Mouse (Mus musculus) layer of hippocampus, postnatal 14 days (tissue): ENCODE data around the gene Bhlhe23. TPM values are rescaled to one million over a fixed set of nuclear protein-coding genes. Genes with fewer than 3 reads are reported as not detected.

Experiments used
- DNase-seq, 2 experiments: peaks; one replicate each; pipeline ENCODE4 v3.0.0; 2021 to 2022; ENCODE audit warnings: low spot score in 2 of 2, mixed read lengths in 1 of 2
- long read RNA-seq, 2 experiments: library from polyadenylated mRNA; stranded (forward); transcript quantifications; one replicate each; pipeline ENCODE4 v2.0.0; 2021
- total RNA-seq, 2 experiments: library from RNA; stranded (reverse); gene quantifications; 2 replicates each; pipeline ENCODE4 v1.2.3; 2021

The Bhlhe23 gene
- total RNA-seq: under 1 TPM; 0.14 to 0.25 TPM
- long read RNA-seq, experiment 1, partial matches to known transcripts: 0 of 1 reads
- long read RNA-seq, experiment 1, other reads (novel, unspliced or antisense): 0 of 1 reads
- long read RNA-seq, experiment 2: 0 reads

DNA sequence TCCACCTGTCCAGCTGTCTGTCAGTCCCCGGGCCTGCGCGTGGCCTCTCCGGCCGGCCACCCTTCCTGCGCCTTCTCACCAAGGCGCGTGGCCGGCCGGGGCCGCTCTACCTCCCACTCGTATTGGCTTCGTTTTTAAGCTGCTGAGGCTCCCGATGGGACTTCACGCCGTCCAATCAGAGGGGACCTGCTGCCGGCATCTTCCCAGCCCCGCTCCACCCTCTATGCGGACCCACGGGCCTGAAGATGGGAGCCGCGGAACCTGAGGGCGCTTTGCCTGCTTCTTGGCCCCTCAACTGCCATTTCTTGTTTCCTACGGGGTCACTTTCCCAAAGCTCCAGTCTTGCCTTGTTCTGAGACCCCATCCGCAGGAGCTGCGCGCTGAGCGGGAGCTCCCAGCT lies at the start of gene Bhlhe23:
Bhlhe23 (minus strand) TSS at position 108 of the 400 bp plus-strand sequence.
- no peak for DNase-seq

DNA sequence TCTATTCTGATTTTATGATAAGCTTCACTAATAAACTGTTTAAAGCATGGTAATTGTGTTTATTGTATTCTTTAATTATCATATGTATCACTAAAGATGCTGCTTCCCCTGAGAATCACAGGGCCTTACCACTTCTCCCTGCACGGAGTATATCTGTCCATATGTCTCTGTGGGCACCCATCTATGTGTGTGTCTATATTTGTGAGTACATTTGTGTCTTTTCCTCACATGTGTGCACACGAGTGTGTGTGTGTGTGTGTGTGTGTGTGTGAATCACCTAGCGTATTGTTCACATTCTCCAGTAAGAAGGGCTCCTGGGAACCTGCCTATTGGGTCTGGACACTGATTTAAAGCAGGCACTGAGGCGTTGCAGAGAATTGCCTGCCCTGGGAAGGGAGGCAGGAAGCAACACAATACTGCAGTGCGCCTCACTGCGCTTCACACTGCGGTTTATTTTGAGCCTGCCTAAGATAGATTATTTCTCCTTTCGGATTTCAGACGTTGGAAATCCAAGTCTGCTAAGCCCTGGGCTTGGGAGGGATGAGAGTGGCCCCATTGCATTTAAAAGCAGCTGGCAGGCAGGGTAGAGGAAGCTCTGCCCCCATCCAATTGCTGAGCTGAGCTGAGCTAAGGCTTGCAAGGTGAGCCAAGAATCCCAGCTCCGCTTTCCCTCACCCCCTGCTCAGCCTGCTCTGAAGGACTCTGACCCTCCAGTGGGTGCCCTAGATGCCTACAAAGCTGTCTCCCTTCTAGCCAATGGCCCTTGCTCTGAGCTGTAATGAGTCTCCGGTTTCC lies 48.6 kb upstream of the Bhlhe23 start:
- peak in 1 of 2 experiments; percentile 42 for DNase-seq

DNA sequence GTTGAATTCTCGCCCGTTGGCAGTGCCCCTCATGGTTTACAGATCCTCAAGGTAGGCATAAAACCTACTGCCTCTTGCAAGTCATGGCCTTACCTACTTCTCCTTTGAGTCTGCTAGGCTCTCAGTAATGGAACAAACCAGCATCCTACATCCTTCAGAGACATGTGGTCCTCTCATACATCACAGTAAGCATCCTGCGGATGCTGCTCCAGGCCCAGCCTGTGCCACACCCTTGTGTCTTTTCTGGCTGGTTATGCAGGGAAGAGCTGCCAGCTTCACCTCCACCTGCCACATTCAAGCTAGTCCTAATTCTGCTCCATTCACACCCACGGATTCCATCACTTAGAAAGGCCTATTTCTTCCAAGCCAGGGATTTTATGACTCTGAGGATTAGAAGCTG lies 48.0 kb upstream of the Bhlhe23 start:
- no peak for DNase-seq

DNA sequence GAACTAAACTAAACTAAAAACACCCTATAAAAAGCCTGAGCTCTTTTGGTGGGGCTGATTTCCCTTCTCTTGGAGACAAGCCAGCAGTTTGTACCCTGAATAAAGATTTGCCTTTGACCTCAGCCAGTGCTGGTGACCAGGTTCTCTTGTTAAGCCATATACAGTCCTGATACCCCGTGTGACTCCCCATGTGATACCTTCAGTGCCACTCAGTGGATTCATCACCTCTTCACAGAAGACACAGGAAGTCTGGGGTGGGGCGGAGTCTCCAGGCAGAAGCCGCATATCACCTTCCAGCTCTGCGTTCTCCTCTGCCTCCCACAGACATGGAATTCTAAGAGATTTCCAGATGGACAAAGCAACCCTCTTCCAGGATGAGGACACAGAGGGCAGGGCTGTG lies 47.4 kb upstream of the Bhlhe23 start:
- no peak for DNase-seq

DNA sequence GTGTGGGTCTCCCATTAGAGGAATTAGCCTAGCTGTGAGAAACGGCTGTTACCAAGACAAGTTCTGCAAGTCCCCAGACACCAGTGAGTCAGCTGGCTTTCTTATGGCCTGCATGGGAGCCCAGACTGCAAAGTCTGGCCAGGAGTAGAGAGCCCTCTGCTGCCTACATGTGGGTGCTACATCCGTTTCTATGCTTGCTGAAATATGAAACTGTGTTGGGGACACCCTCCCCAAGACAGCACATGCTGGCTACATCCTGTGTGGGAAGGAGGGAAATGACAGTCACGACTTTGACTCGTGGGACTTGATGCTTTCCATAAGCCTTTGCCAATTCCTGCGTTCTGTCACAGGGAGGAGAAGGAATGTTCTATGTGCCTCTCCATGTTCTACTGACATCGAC lies 45.8 kb upstream of the Bhlhe23 start:
- peak; percentile 54 to 73 for DNase-seq

DNA sequence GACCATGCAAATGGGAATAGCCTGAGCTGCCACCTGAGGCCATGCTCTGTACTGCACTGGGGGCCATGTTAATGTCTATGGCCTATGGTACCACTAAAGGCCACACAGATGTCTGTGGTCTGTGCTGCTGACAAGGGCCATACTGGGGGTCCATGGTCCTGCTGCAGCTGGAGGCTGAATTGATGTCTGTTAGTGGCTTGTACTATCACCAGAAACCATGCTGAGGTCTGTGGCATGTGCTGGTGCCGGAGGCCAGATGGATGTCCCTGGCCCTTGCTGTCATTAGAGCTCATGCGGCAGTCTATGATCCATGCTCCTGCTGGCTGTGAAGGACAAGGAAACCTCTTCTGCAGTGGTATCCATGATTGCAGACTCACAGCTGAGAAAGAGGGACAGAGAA lies 42.8 kb upstream of the Bhlhe23 start:
- DNase-seq: no peak

DNA sequence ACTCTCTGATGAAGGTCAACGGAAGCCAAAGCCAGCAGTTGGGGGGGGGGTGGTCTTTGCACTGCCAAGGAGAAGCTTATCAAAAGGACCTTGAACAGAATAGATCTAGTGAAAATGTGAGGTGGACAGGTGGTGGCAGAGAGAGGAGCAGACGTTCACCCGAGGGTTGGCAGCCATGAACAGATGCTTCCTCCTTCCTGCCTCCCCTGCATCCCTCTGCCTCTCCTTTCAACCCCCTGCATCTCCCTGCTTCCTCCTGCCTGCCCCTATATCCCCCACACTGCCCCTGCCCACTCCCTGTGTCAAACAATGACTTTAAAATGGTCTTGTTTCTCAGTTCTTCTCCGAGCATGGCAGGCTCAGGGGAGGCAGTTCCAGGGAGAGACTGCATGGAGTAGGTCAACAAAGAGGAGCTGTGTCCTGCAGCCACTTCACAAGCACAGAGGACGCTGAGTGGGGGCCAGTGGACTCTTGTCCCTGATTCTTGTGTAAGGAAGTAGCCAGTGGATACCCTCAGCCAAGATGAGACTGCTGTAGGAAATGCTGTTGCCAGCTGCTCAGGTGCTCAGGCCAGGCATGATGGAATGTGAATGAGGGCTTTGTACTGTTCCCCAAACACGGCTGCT lies 39.9 kb upstream of the Bhlhe23 start:
- DNase-seq: no peak

DNA sequence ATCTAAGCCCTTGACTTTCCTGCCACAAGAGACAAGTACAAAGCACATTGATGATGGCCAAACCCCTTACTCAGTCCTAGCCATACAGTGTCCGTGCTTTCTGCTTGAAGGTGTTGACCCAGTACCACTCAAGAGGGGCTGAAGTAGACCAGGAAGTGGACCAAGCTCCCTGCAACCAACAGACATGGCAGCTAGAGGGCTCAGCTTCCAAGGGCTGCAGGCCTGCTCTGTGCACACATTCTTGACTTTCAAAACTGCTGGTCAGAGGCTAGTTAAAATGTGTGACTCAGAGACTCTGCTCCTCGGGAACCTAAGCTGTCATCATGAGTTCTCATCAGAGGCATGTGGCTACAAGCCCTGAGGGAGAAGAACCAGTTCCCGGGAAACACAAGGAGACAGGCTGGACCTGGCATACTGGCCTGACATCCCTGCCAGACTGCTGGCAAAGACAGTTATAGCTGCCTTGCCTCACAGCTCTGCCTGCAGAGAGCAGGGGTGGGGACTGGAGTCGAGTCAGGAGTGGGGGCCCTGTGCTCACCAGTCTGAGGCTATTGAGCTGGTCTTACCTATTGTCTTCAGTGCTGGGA lies 37.4 kb upstream of the Bhlhe23 start:
- DNase-seq: peak; percentile 51 to 54

DNA sequence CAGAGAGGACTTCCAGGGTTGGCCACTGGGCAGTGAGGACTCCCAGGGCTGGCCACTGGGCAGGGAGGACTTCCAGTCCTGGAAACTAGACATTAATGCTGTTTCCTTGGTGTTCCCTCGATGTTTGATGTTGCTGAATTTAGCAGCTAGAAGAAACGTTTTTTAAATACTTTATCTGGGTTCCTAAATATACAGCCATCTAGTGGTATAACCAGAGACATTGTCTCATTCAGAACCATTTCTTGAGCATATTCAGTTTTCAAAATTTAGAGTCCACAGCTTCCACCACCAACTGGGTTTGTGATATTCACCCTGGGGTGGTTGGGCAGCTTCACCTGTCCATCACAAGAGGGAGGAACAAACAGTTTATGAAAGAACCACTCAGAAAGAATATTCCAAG lies 34.3 kb upstream of the Bhlhe23 start:
- no peak for DNase-seq

DNA sequence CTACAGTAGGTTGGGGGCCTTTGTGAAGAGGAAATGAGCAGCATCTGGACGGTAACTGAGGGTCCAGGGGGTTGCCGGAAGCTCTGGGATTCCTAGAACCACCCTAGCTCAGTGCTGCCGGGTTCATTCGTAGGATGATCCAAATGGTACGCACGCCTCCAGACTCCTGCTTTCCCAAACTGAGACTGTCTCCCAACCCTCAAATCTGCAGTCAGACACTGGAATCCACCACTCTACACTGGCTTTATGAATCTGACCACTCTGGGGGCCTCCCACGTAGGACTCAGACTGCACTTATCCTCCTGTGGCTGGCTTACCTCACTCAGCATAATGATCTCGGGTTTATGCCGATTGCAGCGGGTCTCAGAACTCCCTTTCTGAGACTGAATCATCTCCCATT lies 32.8 kb upstream of the Bhlhe23 start:
- DNase-seq: no peak

DNA sequence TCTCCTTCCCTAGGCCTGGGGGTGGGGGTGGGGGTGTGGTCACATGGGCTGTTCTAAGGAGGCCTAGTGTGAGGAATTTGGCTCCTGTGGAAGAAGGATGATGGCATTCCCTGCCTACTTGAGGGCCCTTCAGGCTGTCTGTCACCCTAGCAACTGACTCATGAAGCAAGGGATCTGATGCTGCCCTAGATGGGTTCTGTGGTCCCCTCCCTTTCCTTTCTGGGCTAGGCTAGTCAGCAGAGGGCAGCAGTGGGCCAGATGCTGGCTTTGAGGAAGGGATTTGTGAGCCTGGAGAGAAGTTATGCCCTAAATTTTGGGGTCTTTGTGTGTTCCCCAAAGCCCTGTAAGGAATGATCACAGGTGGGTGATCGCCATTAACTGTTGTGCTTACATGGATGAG lies 29.3 kb upstream of the Bhlhe23 start:
- peak; percentile 61 for DNase-seq

DNA sequence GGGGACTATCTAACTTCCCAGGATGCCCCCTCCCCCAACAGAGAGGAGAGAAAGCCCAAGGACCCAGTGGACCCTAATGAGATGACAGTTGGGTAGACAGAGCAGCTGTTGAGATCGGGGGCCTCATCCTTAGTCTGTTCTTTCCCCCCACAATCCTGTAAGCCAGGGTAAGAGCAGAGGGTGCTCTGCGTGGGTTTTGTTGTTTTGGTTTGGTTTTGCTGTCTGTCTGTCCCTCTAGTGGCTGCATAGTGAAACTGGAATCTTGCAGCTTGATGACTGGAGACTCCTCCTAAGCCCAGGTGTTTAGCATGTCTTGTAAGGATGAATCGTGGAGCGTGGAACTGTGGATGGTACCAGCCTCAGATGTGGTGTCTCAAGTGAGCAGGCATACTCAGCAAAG lies 19.3 kb upstream of the Bhlhe23 start:
- no peak for DNase-seq

DNA sequence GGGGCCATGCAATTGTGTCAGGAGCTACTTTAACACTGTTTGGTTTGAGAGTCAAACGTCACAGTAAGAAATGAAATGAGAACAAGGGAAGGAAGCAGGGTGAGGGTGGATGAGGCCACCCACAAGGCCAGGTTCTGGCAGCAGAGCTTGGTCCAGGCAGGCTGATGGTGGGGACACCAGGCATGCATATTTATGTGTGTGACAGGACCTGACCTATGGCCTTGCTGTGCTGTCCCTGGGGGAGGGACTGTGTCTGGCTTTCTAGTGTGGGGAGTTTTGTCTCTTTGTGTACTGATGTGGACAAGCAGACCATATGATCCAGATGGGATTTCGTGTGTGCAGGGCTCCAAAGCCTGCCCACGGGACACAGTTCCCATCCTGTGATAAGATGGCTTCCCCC lies 18.9 kb upstream of the Bhlhe23 start:
- no peak for DNase-seq

DNA sequence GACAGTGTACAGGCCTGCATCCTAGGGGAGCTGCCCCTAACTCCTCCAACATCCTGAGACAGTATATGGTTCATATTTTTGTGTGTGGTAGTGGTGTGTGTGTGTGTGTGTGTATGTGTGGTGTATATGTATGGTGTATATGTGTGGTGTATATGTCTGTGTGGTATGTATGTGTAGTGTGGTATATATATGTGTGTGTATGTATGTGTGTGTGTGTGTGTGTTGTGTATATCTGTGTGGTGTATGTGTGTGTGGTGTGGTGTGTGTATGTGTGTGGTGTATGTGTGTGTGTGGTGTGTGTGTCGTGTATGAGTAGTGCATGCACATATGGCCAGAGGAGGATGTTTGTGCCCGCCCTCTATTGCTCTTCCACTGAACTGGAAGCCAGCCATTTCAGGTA lies 17.7 kb upstream of the Bhlhe23 start:
- no peak for DNase-seq

DNA sequence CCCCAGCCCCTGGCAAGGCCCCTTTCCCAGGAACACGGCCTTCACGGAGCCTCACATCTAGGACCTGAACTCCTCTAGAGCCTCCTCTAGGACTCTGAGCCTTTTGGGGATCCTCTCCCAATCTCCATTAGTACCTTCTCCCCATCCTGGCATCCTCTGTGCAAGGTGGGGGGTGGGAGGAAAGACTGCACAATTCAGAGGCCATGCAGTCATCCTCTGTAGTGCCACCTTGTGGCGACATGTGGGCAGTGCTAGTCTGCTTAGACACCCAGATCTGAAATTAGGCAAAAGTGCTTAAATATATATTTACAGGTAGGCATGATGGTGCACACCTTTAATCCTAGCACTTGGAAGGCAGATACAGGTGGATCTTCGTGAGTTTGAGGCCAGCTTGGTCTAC lies 15.0 kb upstream of the Bhlhe23 start:
- peak; percentile 59 to 64 for DNase-seq

DNA sequence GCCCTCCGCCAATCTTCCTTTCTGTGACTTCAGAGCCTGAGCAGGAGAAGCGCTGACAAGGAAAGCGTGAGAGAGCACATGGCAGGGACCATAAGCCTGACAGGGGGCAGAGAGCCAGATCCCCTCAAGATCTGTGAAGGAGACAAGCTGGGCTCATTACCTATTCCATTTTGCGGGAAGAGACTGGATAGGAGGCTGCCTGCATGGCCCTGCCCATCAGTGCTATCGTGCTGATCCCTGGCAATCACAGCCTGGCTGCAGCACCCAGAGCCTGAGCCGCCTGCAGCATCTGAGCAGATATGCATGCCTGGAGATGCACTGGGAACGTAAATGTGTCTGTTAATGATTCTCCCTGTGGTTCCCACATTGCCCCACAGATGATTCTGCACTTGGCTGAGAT lies 12.1 kb upstream of the Bhlhe23 start:
- peak; percentile 30 to 31 for DNase-seq

DNA sequence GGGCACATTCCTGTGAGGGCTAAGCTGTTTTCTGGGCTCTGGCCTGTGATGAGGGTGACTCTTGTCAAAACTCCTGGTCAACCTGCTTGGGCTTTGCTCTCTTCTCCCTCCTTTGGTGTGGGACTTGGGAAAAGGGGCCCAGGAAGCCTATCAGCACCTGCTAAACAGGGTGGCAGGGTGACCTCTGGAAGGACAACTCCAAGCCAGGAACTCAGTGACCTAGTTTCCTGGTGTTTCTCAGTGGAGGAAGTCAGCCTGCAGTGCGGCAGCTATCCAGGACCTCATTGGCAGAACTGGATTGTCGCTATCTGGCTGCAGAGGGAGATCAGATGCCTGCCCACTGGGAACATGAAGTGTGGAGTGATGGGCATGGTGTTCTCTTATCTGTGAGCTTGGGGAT lies 11.7 kb upstream of the Bhlhe23 start:
- DNase-seq: peak in 1 of 2 experiments; percentile 28

DNA sequence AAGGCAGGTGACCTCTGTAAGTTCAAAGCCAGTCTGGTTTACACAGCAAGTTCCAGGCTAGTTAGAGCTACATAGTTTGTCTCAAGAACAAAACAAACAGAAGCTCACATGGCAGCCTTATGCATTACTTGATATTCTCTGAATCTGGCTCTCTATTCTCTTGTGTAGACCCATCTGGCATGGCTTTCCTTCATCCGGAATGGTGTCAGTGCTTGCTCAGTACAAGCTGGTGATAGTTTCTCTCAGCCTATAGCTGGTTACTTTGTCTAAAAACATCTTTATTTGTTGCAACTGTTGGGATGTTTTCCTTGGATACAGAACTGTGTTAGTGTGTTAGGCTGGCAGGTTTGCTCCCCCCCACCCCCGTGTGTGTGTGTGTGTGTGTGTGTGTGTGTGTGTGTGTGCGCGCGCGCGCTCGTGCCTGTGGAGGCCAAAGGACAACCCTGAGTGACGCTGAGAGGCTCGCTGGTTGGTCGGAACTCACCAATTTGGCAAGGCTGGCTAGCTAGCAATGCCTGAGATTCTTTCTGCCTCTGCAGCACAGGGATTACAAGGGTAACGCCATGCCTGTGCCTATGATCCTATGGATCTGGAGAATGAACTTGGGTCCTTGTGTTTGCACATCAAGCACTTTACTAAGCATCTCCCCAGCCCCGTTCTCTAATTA lies 11.0 kb upstream of the Bhlhe23 start:
- DNase-seq: peak in 1 of 2 experiments; percentile 46

DNA sequence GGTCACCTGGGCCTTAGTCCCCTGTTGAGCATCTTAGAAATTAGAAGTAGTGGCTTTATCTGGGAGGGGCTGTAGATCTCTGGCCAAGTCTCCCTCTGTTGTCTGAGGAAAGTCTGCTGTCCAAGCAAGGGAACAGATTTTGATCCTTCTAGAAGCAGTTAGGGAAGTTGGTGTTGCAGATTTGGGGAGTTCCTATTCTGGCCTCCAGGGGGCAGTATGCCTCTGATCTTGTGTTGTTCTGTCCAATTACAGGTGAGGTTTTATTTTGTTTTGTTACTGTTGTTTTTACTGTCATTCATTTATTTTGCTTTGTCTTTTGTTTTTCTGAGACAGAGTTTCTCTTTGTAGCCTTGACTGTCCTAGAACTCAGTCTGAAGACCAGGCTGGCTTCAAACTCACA lies 10.0 kb upstream of the Bhlhe23 start:
- peak in 1 of 2 experiments; percentile 37 for DNase-seq

DNA sequence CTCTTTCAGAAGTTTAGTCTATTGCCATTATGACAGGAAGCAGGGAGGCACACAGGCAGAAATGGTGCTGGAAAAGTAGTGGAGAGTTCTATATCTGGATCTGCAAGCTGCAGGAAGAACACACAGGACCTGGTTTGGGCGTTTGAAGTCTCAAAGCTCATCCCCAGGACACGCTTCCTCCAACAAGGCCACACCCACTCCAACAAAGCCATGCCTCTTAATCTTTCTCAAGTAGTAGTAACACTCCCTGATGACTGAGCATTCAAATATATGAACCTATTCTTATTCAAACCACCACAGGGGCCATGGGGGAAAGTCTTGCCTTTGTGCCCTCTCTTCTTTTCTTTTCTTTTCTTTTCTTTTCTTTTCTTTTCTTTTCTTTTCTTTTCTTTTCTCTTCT lies 3.6 kb upstream of the Bhlhe23 start:
- no peak for DNase-seq

DNA sequence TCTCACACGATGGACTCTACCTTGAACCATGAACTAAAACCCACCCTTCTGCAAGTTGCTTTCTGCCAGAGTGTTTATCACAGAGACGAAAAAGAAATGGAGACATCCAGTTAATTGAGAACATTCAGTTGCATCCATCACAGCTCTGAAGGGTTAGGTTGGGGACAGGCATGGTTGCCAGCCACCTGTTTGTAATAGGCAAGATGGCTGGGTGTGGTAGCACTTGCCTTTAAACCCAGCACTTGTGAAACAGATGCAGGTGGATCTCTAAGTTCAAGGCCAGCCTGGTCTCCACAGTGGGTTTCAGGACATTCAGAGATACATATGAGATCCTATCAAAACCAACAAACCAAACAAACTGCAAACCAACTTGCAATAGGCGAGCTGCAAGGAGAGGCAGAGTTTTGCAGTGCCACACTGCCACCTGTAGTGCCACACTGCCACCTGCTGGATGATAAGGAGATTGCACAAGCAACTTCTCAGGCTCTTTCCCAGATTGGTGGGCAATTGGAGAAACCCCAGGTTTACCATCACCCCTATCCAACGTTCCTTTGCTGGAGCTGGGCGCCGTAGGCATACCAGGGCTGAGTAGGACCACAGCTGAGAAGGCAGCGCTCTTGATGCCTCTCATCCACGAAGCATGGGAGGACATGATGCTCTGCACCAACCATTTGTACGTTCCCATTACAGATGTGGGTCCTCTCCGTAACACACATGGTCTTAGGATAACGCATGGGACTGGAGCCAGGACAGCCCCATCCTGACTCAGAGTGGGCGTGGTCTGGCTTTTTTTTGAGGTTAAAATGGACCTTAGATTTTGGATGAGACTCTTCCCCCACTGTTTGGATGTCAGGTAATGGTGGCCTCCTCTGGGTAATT lies 2.8 kb upstream of the Bhlhe23 start:
- peak; percentile 65 to 79 for DNase-seq
